ENCODE assay signal across 17 mouse cellular contexts in genomic region chr4:106050297-106050696, GRCm38 (mm10).
DNase-seq lines count a peak whose midpoint lies in the region; ATAC-seq and TF ChIP-seq lines count a peak whose summit lies in the region.
"Had no signal": no experiment of that assay in that cellular context is flagged by ENCODE, and none has a peak within 500 bp of the region (broad histone marks: within the 10 kb centered on the region; RNA-seq: fewer than 3 reads in every experiment).

No protein-coding gene starts in this region.

- peak; percentile 59 to 88 for DNase-seq in adrenal gland, adult (ENCODE audit: inconsistent age in 2 of 2, low spot score in 1 of 2)
- DNase-seq in adrenal gland, postnatal 4 days (ENCODE audit: low spot score in 2 of 2), result no peak
- DNase-seq in testis, postnatal 10 days (ENCODE audit: low spot score), result peak; percentile 28
- DNase-seq in testis, postnatal 14 days (ENCODE audit: low spot score), result no peak
- no peak for DNase-seq in cerebellum, adult 2 months
- no peak for DNase-seq in lung, postnatal 10 days
- DNase-seq: cerebellum, postnatal 25 days; gastrocnemius, postnatal 25 days; liver; lung, adult 2 months; right cerebral cortex, postnatal 25 days had no signal

- no peak for TF ChIP-seq CTCF in cerebellum, adult 2 months (IDR thresholded peaks at IDR 0.05; ENCODE audit: borderline replicate concordance, insufficient read depth, low read depth, low read length)

- 40% methylated on average over 3 of the region's 3 CpGs for WGBS in intestine, embryonic 15.5 days
- 88% methylated on average over 3 of the region's 3 CpGs for WGBS in cerebellum, adult 2 months
- 56% methylated on average over 3 of the region's 3 CpGs for WGBS in midbrain, embryonic 15.5 days

- H3K9ac ChIP-seq in intestine, embryonic 15.5 days, result no peak overlapping the region
- H3K9ac ChIP-seq in midbrain, embryonic 15.5 days, result no peak overlapping the region
- H3K9ac ChIP-seq: embryonic facial prominence, embryonic 12.5 days; heart, embryonic 12.5 days had no signal

- no peaks in the 10 kb centered on the region for H3K27me3 ChIP-seq in intestine, embryonic 15.5 days (replicated peaks)
- no peaks in the 10 kb centered on the region for H3K27me3 ChIP-seq in cerebellum, adult 2 months (ENCODE audit: control insufficient read depth, insufficient read depth, low read length)
- H3K27me3 ChIP-seq in midbrain, embryonic 15.5 days (replicated peaks), result no peaks in the 10 kb centered on the region
- H3K27me3 ChIP-seq: embryonic facial prominence, embryonic 12.5 days; heart, embryonic 12.5 days; Patski had no signal

- no peaks in the 10 kb centered on the region for H3K9me3 ChIP-seq in intestine, embryonic 15.5 days
- no peaks in the 10 kb centered on the region for H3K9me3 ChIP-seq in midbrain, embryonic 15.5 days
- H3K9me3 ChIP-seq: embryonic facial prominence, embryonic 12.5 days; heart, embryonic 12.5 days had no signal

- no peak for TF ChIP-seq POLR2A in cerebellum, adult 2 months (IDR thresholded peaks at IDR 0.05; ENCODE audit: borderline replicate concordance, insufficient read depth, low read length)

- H3K27ac ChIP-seq in intestine, embryonic 15.5 days, result peak overlapping the region; percentile 76
- H3K27ac ChIP-seq in cerebellum, adult 2 months (ENCODE audit: insufficient read depth, low read length), result no peak overlapping the region
- no peak overlapping the region for H3K27ac ChIP-seq in midbrain, embryonic 15.5 days
- H3K27ac ChIP-seq: embryonic facial prominence, embryonic 12.5 days had no signal

- no peak overlapping the region for H3K4me2 ChIP-seq in intestine, embryonic 15.5 days (replicated peaks)
- H3K4me2 ChIP-seq in midbrain, embryonic 15.5 days, result no peak overlapping the region
- H3K4me2 ChIP-seq: embryonic facial prominence, embryonic 12.5 days; heart, embryonic 12.5 days had no signal

- H3K4me3 ChIP-seq in intestine, embryonic 15.5 days (replicated peaks), result no peak overlapping the region
- no peak overlapping the region for H3K4me3 ChIP-seq in cerebellum, adult 2 months (replicated peaks; ENCODE audit: insufficient read depth, low read depth, low read length)
- no peak overlapping the region for H3K4me3 ChIP-seq in midbrain, embryonic 15.5 days
- H3K4me3 ChIP-seq: embryonic facial prominence, embryonic 12.5 days; heart, embryonic 12.5 days had no signal

- ATAC-seq in intestine, embryonic 15.5 days, result peak; percentile 90
- no peak for ATAC-seq in midbrain, embryonic 15.5 days (replicated peaks)
- ATAC-seq: midbrain, embryonic 16.5 days; Patski had no signal

- peaks cover 12% of the 10 kb centered on the region; the same call in 1 of the 2 replicates for H3K4me1 ChIP-seq in intestine, embryonic 15.5 days (replicated peaks)
- no peaks in the 10 kb centered on the region for H3K4me1 ChIP-seq in cerebellum, adult 2 months (ENCODE audit: control insufficient read depth, insufficient read depth, low read length)
- H3K4me1 ChIP-seq in midbrain, embryonic 15.5 days, result no peaks in the 10 kb centered on the region

- H3K36me3 ChIP-seq in intestine, embryonic 15.5 days, result no peaks in the 10 kb centered on the region
- H3K36me3 ChIP-seq in midbrain, embryonic 15.5 days (replicated peaks), result no peaks in the 10 kb centered on the region
- H3K36me3 ChIP-seq: embryonic facial prominence, embryonic 12.5 days; heart, embryonic 12.5 days had no signal

Comparison
In these comparisons a context has a peak if more than half of its experiments do, and no peak if none do; other contexts are left out.
1. DNase-seq: peak in adrenal gland, adult (2 of 2) and testis, postnatal 10 days (single experiment); none in adrenal gland, postnatal 4 days (0 of 2), testis, postnatal 14 days (single experiment), cerebellum, adult 2 months (0 of 2) and lung, postnatal 10 days (single experiment).